ENCODE assay signal across 27 mouse cellular contexts in the genomic region with DNA sequence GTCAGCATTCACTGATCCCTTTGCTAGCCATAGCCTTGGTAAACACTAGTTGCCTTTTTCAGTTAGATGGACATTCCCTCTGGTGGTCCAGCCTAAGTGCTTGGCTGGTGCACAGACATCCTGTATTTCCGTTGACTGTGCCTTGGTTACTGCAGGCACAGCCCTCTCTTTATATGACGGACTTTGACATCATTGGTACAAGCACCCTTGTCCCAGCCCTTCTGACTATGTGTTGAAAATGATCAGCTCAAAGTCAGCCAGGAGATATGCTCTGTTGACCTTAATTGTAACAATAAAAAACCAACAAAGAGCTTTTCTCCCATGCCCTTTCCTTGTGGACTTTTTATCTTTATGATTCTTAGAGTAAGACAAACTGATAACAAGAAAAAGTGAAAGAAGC. TPM values are rescaled to one million over a fixed set of nuclear protein-coding genes. Genes with fewer than 3 reads are reported as not detected.
"Had no signal": no experiment of that assay in that cellular context is flagged by ENCODE, and none has a peak within 500 bp of the region (broad histone marks: within the 10 kb centered on the region; RNA-seq: fewer than 3 reads in every experiment).

No protein-coding gene starts in this region.

- H3K27ac ChIP-seq: heart, adult 2 months; heart, embryonic 13.5 days; heart, embryonic 15.5 days; hindbrain, embryonic 13.5 days; hindbrain, embryonic 15.5 days; hindbrain, postnatal 0 days; kidney, embryonic 15.5 days; kidney, postnatal 0 days; layer of hippocampus, adult 2 months; left cerebral cortex, adult 2 months; limb, embryonic 10.5 days; limb, embryonic 12.5 days; liver, embryonic 12.5 days; liver, embryonic 14.5 days had no signal

- H3K4me3 ChIP-seq: heart, adult 2 months; heart, embryonic 13.5 days; heart, embryonic 15.5 days; hindbrain, embryonic 13.5 days; hindbrain, embryonic 15.5 days; kidney, embryonic 15.5 days; layer of hippocampus, adult 2 months; left cerebral cortex, adult 2 months; limb, embryonic 10.5 days; limb, embryonic 12.5 days; liver, embryonic 12.5 days had no signal

- H3K36me3 ChIP-seq: heart, embryonic 13.5 days; heart, embryonic 15.5 days; hindbrain, embryonic 13.5 days; hindbrain, embryonic 15.5 days; kidney, embryonic 15.5 days; limb, embryonic 10.5 days; limb, embryonic 12.5 days; liver, embryonic 12.5 days had no signal

- H3K4me2 ChIP-seq: heart, embryonic 11.5 days; heart, embryonic 13.5 days; heart, embryonic 15.5 days; hindbrain, embryonic 13.5 days; hindbrain, embryonic 15.5 days; kidney, embryonic 15.5 days; limb, embryonic 12.5 days; liver, embryonic 12.5 days had no signal

- H3K9ac ChIP-seq: heart, embryonic 13.5 days; heart, embryonic 15.5 days; hindbrain, embryonic 13.5 days; hindbrain, embryonic 15.5 days; kidney, embryonic 15.5 days; limb, embryonic 12.5 days; liver, embryonic 12.5 days; liver, embryonic 14.5 days had no signal

- H3K27me3 ChIP-seq: heart, embryonic 13.5 days; heart, embryonic 15.5 days; hindbrain, embryonic 13.5 days; hindbrain, embryonic 15.5 days; kidney, embryonic 15.5 days; limb, embryonic 12.5 days; liver, embryonic 12.5 days had no signal

- ATAC-seq: forebrain, embryonic 16.5 days; hindbrain, postnatal 0 days; liver, embryonic 12.5 days had no signal

- H3K4me1 ChIP-seq: heart, embryonic 13.5 days; heart, embryonic 15.5 days; hindbrain, embryonic 13.5 days; hindbrain, embryonic 15.5 days; kidney, embryonic 15.5 days; limb, embryonic 12.5 days; liver, embryonic 12.5 days had no signal

- DNase-seq: gastrocnemius, postnatal 14 days; gastrocnemius, postnatal 36 days; heart, adult 11 months; heart, adult 2 months; heart, postnatal 14 days; kidney, adult 11 months; kidney, adult 2 months; kidney, adult 9 months; kidney, postnatal 14 days; kidney, postnatal 36 days; liver had no signal

- H3K9me3 ChIP-seq: heart, embryonic 13.5 days; heart, embryonic 15.5 days; hindbrain, embryonic 13.5 days; hindbrain, embryonic 15.5 days; limb, embryonic 10.5 days; limb, embryonic 12.5 days had no signal

RNA-seq across cellular contexts. Expression of gene Mapk10, which starts 53.8 kb away (rescaled TPM):
- total RNA-seq: hematopoietic stem cell, adult 5-6 weeks had no signal
